Mouse (Mus musculus) left cerebral cortex, adult 9 months (tissue): ENCODE data around the gene Zdhhc5.
"Not testable (repeated sequence)": the region's sequence is repeated elsewhere in the genome, so short reads cannot be mapped to it uniquely, and the experiment has no call there.

Source experiments
- DNase-seq, 2 experiments: peaks; one replicate each; pipeline ENCODE4 v3.0.0; 2022; ENCODE audit warnings: low spot score in 2 of 2

Zdhhc5 gene

DNA sequence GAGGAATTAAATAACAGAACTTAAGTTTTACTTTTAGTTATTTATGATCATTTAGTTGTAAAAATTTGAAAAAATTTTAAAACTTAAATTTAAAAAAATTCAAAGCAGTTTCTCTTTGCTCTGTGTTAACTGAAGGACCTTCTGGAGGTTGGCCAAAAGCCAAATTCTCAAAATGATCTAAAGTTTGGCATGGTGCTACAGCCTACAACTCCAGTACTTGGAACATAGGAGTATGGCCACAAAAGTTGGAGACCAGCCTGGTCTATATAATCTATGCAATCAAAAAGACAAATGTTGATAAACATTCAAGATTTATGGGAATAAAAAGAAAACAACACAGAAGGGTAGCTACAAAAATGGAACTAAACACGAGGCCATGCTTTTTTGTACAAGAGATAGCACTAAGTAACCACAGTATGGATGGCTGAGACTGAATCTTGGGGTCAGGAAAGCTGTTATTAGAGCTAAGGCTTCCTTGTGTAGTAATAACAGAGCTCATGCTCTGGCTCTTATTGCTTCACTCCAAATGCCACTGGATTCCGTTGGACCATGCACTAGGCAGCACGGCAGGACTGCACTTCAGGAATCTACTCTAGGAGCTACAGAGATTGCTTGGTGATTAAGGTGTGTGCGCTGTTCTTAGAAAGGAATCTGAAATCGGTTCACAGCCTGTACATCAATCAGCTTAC, 19.8 kb downstream of the Zdhhc5 start:
- no peak for DNase-seq

DNA sequence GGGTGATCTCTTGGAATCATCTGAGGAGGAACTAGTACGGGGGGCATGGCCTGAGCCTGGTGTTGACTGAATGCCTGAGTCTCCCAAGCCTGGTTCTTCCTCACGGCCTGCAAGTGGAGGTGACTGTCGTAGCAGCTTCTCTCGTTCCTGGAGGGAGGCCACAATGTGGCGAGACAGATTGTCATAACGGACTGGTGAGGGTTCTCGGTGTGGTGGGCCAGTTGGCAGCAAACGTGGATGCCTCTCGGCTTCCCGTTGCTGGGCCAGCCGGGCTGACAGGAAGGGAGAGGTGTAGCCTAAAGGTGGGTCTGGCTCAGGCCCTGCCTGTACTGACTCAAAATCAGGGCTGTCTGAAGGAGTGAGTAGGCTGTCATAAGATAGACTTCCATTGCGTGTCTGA, 24.9 kb downstream of the Zdhhc5 start:
- DNase-seq = no peak

DNA sequence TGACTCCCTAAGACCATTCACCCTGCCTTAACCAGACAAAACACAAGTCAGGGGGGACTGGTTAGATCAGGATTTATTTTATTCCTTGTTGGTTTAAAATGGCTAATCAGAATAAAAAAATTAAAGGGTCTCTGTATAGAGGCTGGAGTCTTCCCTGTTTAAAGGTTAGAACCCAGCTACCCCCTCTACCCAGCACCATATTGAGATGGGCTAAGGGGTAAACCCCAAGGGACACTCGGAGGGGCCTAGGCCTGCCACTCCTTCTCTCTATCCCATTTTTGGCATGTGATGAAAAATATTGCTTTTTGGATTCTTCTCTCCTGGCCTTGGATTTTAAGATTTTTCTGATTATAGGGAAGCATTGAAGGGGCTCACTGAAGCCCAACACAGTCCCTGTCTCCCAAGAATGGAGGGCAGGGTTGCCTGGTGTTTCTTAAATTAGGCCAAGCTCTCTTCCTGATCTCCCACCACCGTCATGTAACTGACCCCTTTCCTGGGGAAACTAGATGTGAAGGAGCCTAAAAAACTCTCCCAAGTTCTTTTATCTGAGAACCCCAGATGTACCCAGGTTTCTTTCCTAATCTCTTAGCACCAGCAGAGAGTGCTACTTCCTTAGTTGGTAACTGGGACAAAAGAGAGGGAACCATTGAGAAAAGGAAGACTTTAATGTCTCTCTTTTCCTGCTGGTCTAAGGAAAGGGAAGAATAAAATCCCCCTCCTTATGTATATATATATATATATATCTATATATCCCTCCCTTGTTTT, 26.7 kb downstream of the Zdhhc5 start:
- no peak for DNase-seq

DNA sequence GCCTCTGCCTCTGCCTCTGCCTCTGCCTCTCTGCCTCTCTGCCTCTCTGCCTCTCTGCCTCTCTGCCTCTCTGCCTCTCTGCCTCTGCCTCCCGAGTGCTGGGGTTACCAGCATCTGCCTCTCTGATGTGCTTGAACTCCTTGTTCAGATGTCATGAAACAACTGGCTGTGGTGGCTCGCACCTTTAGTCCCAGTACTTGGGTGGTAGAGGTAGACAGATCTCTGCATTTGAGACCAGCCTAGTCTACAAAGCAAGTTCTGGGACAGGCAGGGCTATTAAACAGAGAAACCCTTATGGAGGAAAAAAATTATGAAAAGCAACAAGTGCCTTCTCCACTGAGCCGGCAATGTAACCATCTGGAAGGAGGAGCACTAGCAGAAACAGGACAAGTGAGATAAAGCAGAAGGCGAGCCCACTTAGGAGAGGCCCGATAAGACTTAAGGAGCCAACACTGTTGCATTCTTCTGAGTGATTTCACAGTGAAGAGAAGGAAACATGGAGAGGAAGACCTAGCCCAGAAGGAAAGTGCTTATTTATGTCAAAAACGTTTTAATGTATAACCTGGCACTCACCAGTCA, 32.3 kb downstream of the Zdhhc5 start:
- DNase-seq = no peak

DNA sequence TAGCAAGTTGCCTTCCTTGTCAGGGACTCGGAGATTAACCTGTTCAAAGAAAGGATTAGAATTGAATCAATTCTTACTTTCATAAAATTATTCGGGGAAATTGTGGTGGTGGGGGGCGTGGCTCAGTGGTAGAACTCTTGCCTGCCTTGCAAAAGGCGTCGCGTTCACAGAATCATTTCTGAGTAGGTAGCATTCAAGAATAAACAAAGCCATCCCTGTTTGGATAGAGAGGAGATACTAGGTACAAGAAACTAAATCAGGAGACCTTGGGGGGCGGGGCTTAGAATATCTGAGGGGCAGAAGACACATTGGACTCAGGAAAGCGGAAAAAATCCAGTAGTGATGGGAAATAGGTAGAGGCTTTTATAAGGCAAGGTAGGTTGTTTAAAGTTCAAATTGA, 36.0 kb downstream of the Zdhhc5 start, which contains the start of gene Tmx2:
TSS of gene Tmx2 (minus strand) at position 125 of the 400 bp plus-strand sequence.
- DNase-seq = no peak

DNA sequence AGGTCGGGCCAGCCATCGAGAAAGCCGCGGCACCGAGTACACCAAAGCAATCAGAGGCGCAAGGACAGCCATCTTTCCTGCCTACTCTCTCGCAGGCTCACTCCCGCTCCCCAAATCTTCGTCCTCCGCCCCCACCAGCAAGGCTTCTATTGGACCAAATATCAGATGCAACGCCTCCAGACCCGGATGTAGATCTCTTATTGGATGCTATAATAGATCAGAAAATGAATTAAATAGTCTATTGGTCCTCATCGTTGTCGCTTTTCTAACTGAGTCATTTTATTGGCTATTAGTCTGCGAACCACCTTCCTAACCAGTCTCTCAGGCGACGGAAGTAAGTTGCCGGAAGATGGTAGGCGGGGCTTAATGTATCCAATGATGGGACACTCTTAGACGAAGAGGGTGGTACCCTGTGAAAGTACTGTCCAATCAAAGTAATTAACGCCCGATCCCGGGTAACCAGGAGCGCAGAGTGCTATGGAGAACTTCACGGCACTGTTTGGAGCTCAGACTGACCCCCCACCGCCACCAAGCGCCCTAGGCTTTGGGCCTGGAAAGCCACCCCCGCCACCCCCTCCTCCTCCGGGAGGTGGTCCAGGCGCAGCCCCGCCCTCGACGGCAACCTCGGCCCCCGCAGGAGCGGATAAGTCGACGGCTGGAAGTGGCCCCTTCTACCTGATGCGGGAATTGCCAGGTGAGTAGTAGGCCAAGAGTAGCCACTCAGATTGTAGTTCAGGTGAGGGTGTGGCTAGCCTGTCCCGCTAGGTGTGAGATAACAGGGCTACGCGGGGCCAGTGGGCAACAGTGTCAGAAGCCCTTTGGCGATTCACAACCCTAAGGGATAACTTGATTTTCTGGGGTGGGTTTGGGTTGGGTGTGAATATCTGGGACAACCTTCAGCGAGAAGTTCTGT, 36.8 kb downstream of the Zdhhc5 start, which contains the start of the genes Gm28635 and Med19:
TSS of gene Gm28635 (minus strand) at position 74 of the 913 bp plus-strand sequence.
TSS of gene Med19 (plus strand) at position 435 of the 913 bp plus-strand sequence.
- DNase-seq = peak; percentile 97 to 99

DNA sequence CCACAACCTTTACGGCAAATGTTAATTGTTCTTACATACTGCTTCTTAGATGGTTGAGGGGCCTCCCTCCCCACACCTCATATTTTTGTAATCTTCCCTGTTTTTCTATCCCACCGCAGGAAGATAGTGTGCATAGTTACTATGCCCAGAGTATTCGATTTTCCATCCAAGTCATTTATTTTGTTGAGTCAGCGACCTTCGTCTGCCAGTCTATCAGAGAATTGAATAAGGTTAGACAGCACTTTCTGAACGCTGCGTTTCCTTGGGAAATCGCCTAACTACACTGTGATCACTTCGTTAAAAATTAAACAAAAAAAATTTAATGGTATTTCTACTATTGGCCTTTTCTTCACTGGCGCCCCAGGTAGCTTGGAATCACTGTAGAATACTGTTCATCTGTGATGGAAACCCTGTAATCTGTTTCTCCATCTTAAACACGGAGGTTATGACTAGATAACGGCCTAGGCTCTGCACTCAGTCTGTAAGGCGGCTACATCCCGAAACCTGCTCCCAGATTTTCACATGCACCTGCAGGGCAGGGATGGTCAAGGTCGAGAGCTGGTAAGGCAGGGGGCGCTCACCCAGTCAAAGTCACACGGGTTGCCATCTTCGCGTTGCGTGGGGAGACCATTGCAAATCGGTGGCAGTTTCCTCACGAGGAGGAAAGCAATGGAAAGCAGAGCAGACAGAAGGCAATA, 37.6 kb downstream of the Zdhhc5 start:
- no peak for DNase-seq

DNA sequence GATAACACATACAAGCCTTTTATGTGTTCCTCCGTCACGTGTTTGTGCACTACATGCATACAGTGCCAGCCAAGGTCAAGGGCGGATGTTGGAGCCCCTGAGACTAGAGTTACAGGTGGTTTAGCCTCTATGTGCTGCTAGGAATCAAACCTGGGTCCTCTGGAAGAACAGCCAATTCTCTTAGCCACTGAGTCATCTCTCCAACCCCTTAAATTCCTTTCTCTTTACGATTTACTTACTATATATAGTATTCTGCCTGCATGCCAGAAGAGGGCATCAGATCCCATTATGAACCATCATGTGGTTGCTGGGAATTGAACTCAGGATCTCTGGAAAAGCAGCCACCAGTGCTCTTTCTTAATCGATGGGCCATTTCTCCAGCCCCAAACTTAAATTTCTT, 43.4 kb downstream of the Zdhhc5 start:
- DNase-seq = not testable (repeated sequence)

DNA sequence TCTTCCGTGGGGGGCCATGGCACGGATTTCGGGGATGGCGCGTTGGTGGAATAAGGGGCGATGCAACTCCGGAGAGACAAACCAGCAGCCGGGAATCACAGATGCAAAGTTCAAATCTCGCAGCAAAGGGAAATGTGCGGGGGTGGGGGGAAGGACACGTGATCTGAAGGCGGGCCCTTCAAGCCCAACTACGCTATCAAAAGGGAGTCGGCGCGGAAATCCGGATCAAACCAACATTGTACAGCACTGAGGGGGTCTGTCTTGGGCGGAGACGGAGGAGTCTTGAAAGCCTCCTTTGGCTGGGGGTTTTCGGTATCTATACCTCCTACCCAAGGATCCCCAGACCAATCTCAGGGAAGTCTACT, 44.4 kb downstream of the Zdhhc5 start, which contains the start of gene Selenoh:
TSS of gene Selenoh (minus strand) at position 202 of the 365 bp plus-strand sequence.
- peak; percentile 69 to 90 for DNase-seq

DNA sequence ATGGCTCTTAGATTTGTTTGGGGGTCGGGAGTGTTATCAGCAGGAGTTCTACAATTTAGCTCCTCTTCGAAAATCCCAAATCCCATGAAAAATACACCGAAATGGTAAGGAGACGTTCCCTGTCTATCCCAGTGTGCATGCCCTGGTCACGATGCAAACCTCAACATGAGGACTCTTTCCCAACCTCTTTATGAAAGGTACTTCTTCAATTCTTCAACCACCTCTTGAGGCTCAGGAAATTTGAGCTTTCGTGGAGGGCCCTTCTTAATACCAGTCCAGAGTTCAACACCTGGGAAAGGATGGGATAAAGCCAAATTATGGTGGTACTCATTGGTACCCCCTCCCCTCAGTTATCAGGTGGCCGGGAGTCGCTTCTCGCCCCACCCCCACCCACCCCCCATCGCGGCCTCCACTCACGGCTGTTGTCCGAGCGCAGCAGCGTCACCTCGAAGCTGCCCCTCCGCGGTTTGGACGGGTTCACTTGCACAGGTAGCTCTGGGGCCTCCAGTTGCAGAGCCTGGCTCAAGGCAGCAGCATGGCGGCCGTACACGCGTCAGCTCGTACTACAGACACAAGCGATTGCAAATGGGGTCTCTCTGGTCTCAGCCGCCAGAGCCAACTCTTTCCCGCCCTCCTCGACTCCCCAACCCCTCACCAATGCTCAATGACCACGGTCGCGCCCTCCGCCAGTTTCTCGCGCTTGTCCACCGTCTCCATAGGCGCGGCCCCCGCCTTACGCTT, 45.0 kb downstream of the Zdhhc5 start:
- no peak for DNase-seq

DNA sequence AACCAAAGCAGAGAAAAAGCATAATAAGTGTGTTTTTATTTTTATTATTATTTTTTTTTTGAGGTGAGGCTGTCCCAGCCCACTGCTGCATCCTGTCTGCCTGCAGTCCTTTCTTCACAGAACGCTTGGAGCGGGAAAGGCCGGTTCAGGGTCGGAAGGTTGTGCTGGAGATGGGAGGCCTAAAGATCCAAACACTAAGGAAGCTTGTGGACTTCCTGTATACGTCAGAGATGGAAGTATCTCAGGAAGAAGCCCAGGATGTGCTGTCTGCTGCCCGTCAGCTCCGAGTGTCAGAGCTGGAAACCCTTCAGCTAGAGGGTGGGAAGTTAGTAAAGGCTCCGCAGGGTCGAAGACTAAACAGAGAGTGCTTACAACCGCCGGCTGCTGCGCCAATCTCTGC, 48.9 kb downstream of the Zdhhc5 start:
- no peak for DNase-seq

DNA sequence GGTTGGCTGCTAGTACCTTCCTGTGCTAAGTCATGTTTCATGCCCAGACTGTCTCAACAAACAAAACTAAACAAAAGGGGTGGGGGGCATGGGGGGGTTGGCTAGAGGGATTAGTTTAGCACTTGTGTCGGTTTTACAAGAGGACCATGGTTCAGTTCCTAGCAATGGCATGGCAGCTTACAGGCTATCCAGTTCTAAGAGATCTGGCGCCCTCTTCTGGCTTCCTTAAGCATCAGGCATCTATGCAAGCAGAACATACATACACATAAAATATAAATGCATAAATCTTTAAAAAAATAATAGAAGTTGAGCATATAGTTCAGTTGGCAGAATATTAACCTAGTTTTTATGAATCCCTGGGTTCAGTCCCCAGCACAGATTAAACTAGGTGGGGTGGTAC, 52.1 kb downstream of the Zdhhc5 start:
- no peak for DNase-seq

DNA sequence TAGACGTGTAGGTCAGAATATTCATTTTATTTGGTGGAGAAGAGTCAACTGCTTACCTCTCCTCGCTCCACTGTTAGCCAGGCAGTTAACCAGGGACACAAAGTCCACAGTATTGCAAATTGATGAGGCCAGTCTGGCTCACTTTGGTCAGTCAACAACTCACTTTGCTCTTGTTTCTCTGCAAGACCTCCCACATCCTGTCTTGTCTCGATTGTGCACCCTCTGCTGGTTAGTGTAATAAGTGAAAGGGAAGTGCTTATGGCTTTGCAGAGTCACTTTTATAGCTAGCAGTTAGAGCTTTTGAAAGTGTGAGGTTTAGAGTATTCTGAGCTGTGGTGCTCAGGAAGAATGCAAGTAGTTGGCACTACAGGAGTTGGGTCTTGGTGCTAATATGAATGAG, 54.7 kb downstream of the Zdhhc5 start:
- peak in 1 of 2 experiments; percentile 70 for DNase-seq

DNA sequence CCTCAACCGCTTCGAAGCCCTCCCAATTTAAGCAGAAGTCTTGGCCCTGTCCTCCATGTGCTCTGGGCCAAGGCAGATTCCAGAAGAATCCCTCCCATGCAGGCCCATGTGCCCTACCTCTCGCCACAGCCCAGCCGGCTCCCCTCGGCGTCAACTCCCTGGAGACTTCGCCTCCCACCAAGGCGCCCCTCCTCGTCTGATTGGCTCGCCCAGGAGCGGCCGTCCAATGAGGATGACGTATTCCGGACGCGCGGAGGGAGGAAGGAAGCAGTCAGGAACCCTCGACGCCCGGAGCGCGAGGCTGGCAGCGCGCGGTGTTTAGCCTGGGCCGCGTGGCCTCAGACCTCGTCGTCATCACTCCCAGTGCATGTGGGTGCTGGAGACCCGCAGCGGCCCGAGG, 56.2 kb downstream of the Zdhhc5 start, which contains the start of gene Btbd18:
TSS of gene Btbd18 (plus strand) at position 274 of the 400 bp plus-strand sequence.
- no peak for DNase-seq

DNA sequence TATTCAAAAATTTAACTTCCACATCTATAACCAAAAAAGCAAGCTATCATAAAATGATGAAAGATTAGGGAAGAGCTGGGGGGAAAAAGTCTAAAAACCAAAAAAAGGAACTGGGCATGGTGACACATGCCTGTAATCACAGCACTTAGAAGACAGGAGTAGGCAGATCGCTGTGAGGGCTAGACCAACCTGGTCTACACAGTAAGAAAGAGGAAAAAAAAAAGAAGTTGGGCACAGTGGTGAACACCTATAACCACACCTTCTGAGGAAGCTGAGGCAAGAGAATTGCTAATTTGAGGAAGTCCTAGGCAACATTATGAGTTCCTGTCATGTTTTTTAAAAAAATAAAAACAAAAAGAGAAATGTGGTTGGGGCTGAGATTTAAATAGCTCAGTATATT, 59.1 kb downstream of the Zdhhc5 start:
- DNase-seq = no peak

DNA sequence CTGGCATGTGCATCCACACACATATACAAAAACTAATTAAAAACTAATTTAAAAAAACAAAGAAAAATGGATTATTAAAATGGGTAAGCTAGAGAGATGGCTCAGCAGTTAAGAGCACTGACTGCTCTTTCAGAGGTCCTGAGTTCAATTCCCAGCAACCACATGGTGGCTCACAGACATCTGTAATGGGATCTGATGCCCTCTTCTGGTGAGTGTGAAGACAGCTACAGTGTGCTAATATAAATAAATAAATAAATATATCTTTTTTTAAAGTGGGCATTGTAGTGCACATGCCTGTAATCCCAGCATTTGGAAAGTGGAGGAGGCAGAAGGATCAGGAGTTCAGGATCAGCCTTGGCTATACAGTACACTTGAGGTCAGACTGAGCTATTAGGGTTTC, 61.6 kb downstream of the Zdhhc5 start:
- DNase-seq = no peak

DNA sequence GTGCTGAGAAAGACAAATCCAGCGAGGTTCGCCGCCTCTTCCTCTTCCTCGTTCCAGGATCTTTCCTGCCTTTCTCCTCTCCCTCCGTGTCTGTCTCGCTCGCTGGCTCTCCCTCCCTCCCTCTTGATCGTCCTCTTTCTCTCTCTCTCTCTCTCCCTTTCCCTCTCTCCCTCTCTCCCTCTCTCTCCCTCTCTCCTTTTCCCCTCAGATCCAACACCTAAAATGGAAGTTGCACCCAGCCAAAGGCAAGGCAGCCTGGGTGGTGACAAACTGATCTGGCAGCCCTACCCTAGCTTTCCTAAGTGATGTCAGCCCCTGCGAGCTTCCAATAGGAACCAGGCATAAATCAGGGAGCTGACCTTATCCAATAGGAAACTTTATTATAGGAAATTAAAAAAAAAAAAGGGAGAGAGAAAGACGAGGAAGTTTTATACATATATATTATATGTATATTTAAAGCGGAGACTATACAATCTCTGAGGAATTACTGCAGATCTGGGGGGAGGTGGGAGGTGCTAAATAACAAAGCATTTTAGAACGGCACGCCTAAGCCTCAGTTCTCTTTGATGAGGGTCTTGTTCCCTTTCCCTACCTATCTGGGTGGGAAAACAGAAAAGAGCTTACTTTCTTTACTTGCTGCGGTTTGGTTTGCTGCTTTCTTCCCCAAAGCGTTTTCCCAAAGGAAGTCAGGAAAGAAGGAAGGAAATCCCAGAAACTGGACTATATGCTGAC, 64.3 kb downstream of the Zdhhc5 start, which contains the start of gene Ctnnd1:
TSS of gene Ctnnd1 (minus strand) at position 302 of the 732 bp plus-strand sequence.
- peak; percentile 84 to 91 for DNase-seq

DNA sequence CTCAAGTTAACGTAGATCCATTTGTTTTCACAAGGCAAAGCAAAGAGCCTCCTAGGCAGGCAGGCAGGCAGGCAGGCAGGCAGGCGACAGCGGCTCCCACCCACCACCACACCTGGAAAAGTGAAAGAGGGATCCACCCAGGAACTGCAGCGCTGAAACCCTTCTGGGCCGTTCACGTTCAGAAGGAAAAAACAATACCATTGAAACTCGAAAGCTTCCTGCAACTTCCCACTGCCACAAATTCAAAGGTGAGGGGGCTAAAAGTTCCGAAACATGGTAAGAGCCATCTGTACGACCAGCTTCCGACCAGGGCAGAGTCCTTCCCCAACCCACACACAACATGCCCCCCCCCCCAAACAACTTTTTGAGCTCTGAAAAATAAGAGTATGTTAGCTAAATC, 65.3 kb downstream of the Zdhhc5 start:
- no peak for DNase-seq

DNA sequence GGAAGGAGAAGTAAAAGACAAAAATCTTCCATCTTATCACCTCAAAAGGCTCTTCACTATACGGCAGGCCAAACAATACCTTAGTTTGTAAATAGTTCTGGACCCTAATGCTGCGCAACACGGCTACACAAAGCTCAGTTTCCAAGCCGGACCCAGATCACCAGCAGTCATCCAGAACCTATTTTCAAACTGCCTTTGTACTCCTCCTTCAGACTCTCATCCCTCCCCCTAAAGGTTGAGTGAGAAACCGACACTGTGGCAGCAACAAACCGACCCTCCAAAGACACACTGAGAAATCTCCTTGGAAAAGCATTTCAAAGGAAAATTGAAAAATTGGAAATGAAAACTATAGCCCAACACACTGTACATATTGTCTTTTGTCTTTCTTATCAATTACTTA, 66.6 kb downstream of the Zdhhc5 start:
- DNase-seq = no peak
